Mouse (Mus musculus) MEL (cell line): ENCODE results near the gene Vcan. TPM values are rescaled to one million over a fixed set of nuclear protein-coding genes. Genes with fewer than 3 reads are reported as not detected.

Source experiments
- DNase-seq: peaks from one replicate; pipeline ENCODE4 v3.0.0; 2011; ENCODE audit warnings: low read depth, low spot score
- H3K27ac ChIP-seq: 2 replicates; pipeline ENCODE4 v1.5.1; 2012; ENCODE audit warnings: low read depth, mild to moderate bottlenecking, control low read depth, low read length, moderate library complexity; ENCODE audit not compliant: control insufficient read depth
- H3K27me3 ChIP-seq, 2 experiments: fragments of 150-350 bp in 1 of 2; sonication (generic) in 1 of 2; 2 replicates each; pipeline ENCODE4 v1.6.1; 2012; ENCODE audit warnings: low read length in 2 of 2, mild to moderate bottlenecking in 2 of 2, improper control_type of control experiment in 1 of 2, moderate library complexity in 1 of 2; ENCODE audit not compliant: insufficient read depth in 2 of 2, control insufficient read depth in 1 of 2
- H3K36me3 ChIP-seq, 2 experiments: 2 replicates each; pipeline ENCODE4 v1.6.1; 2012 to 2014; ENCODE audit warnings: low read length in 2 of 2, improper control_type of control experiment in 1 of 2, inconsistent platforms in 1 of 2, mild to moderate bottlenecking in 1 of 2; ENCODE audit not compliant: insufficient read depth in 2 of 2, control insufficient read depth in 1 of 2
- H3K4me1 ChIP-seq, 2 experiments: fragments of 150-350 bp in 1 of 2; sonication (generic) in 1 of 2; 2 replicates each; pipeline ENCODE4 v1.6.1; 2012; ENCODE audit warnings: low read length in 2 of 2, improper control_type of control experiment in 1 of 2, mild to moderate bottlenecking in 1 of 2; ENCODE audit not compliant: insufficient read depth in 2 of 2, control insufficient read depth in 1 of 2
- H3K4me3 ChIP-seq, 2 experiments: fragments of 150-350 bp in 1 of 2; sonication (generic) in 1 of 2; 2 replicates each; pipeline ENCODE4 v1.5.1; 2012; ENCODE audit warnings: low read depth in 2 of 2, low read length in 2 of 2, mild to moderate bottlenecking in 2 of 2, moderate library complexity in 2 of 2, control low read depth in 1 of 2, improper control_type of control experiment in 1 of 2; ENCODE audit not compliant: control insufficient read depth in 1 of 2, insufficient read depth in 1 of 2
- H3K79me2 ChIP-seq: 2 replicates; pipeline ENCODE4 v1.6.1; 2012; ENCODE audit warnings: mild to moderate bottlenecking, low read length, moderate library complexity; ENCODE audit not compliant: control insufficient read depth, poor library complexity, insufficient read depth
- H3K9ac ChIP-seq: 2 replicates; pipeline ENCODE4 v1.6.1; 2012; ENCODE audit warnings: low read depth, mild to moderate bottlenecking, control low read depth, low read length, moderate library complexity; ENCODE audit not compliant: control insufficient read depth, poor library complexity, severe bottlenecking
- H3K9me3 ChIP-seq: fragments of 150-350 bp; sonication (generic); replicated peaks from 2 replicates; pipeline ENCODE4 v1.6.1; 2012; ENCODE audit warnings: mild to moderate bottlenecking, low read length, improper control_type of control experiment, moderate library complexity; ENCODE audit not compliant: insufficient read depth
- BHLHE40 ChIP-seq: IDR thresholded peaks from 2 replicates; pipeline ENCODE4 v1.6.1; 2012; ENCODE audit warnings: low read depth, mild to moderate bottlenecking, inconsistent platforms, low read length, improper control_type of control experiment, borderline replicate concordance
- CHD1 ChIP-seq: IDR thresholded peaks from 2 replicates; pipeline ENCODE4 v1.6.1; 2012; ENCODE audit warnings: low read depth, mild to moderate bottlenecking, inconsistent platforms, low read length, improper control_type of control experiment
- CTCF ChIP-seq, 3 experiments: IDR thresholded peaks in 2 of 3; conservative IDR thresholded peaks in 1 of 3; 2 replicates each; pipeline ENCODE4 v1.5.1; 2011 to 2012; ENCODE audit warnings: low read length in 3 of 3, low read depth in 2 of 3, mild to moderate bottlenecking in 2 of 3, improper control_type of control experiment in 1 of 3, inconsistent platforms in 1 of 3, mixed read lengths in 1 of 3, moderate library complexity in 1 of 3; ENCODE audit not compliant: control insufficient read depth in 1 of 3, insufficient read depth in 1 of 3, poor library complexity in 1 of 3, severe bottlenecking in 1 of 3
- GABPA ChIP-seq: IDR thresholded peaks from 2 replicates; pipeline ENCODE4 v1.6.1; 2012; ENCODE audit warnings: low read depth, mild to moderate bottlenecking, inconsistent platforms, low read length, improper control_type of control experiment, moderate library complexity
- GATA1 ChIP-seq: IDR thresholded peaks from 2 replicates; pipeline ENCODE4 v1.6.1; 2011; ENCODE audit warnings: low read depth, low read length, improper control_type of control experiment
- JUND ChIP-seq: IDR thresholded peaks from 2 replicates; pipeline ENCODE4 v1.6.1; 2011; ENCODE audit warnings: low read depth, mild to moderate bottlenecking, improper control_type of control experiment, low read length
- KAT2A ChIP-seq: conservative IDR thresholded peaks from 2 replicates; pipeline ENCODE4 v1.6.1; 2012; ENCODE audit warnings: low read depth, low read length, improper control_type of control experiment, inconsistent platforms
- MAFK ChIP-seq: IDR thresholded peaks from 2 replicates; pipeline ENCODE4 v1.6.1; 2011; ENCODE audit warnings: low read depth, mild to moderate bottlenecking, low read length, improper control_type of control experiment, borderline replicate concordance
- MAX ChIP-seq: IDR thresholded peaks from 2 replicates; pipeline ENCODE4 v1.6.1; 2011; ENCODE audit warnings: low read length, improper control_type of control experiment
- MAZ ChIP-seq: IDR thresholded peaks from 2 replicates; pipeline ENCODE4 v1.6.1; 2012; ENCODE audit warnings: low read depth, mild to moderate bottlenecking, inconsistent platforms, low read length, improper control_type of control experiment
- MEF2A ChIP-seq: IDR thresholded peaks from 2 replicates; pipeline ENCODE4 v1.6.1; 2014; ENCODE audit warnings: low read depth, mild to moderate bottlenecking, inconsistent platforms, low read length, improper control_type of control experiment; ENCODE audit not compliant: poor library complexity, insufficient replicate concordance, severe bottlenecking; ENCODE audit errors: extremely low read depth
- MXI1 ChIP-seq: IDR thresholded peaks from 2 replicates; pipeline ENCODE4 v1.6.1; 2011; ENCODE audit warnings: mild to moderate bottlenecking, low read depth, low read length, improper control_type of control experiment
- MYC ChIP-seq: IDR thresholded peaks from 2 replicates; pipeline ENCODE4 v1.6.1; 2011; ENCODE audit warnings: low read depth, mild to moderate bottlenecking, low read length, improper control_type of control experiment, moderate library complexity
- RAD21 ChIP-seq: IDR thresholded peaks from 2 replicates; pipeline ENCODE4 v1.6.1; 2011; ENCODE audit warnings: mild to moderate bottlenecking, low read depth, low read length, improper control_type of control experiment
- RCOR1 ChIP-seq: IDR thresholded peaks from 2 replicates; pipeline ENCODE4 v1.6.1; 2012; ENCODE audit warnings: low read depth, mild to moderate bottlenecking, inconsistent platforms, low read length, improper control_type of control experiment
- SIN3A ChIP-seq: IDR thresholded peaks from 2 replicates; pipeline ENCODE4 v1.6.1; 2012; ENCODE audit warnings: low read length, improper control_type of control experiment, inconsistent platforms
- SMC3 ChIP-seq: IDR thresholded peaks from 2 replicates; pipeline ENCODE4 v1.6.1; 2011; ENCODE audit warnings: low read depth, low read length, improper control_type of control experiment
- TAL1 ChIP-seq: IDR thresholded peaks from 2 replicates; pipeline ENCODE4 v1.6.1; 2012; ENCODE audit warnings: mild to moderate bottlenecking, inconsistent platforms, low read length, moderate library complexity, mixed read lengths
- TBP ChIP-seq: IDR thresholded peaks from 2 replicates; pipeline ENCODE4 v1.8.0; 2011; ENCODE audit warnings: low read depth, low read length, improper control_type of control experiment
- TCF12 ChIP-seq: IDR thresholded peaks from 2 replicates; pipeline ENCODE4 v1.6.1; 2014; ENCODE audit warnings: low read depth, mild to moderate bottlenecking, inconsistent platforms, low read length, improper control_type of control experiment, moderate library complexity
- UBTF ChIP-seq: IDR thresholded peaks from 2 replicates; pipeline ENCODE4 v1.6.1; 2012; ENCODE audit warnings: low read depth, mild to moderate bottlenecking, inconsistent platforms, low read length, improper control_type of control experiment, moderate library complexity, borderline replicate concordance; ENCODE audit not compliant: insufficient read depth
- USF1 ChIP-seq: IDR thresholded peaks from 2 replicates; pipeline ENCODE4 v1.6.1; 2014; ENCODE audit warnings: low read depth, mild to moderate bottlenecking, inconsistent platforms, low read length, improper control_type of control experiment, moderate library complexity
- ZC3H11A ChIP-seq: IDR thresholded peaks from 2 replicates; pipeline ENCODE4 v1.6.1; 2012; ENCODE audit warnings: low read depth, mild to moderate bottlenecking, inconsistent platforms, low read length, improper control_type of control experiment
- ZKSCAN1 ChIP-seq: IDR thresholded peaks from 2 replicates; pipeline ENCODE4 v1.6.1; 2012; ENCODE audit warnings: low read depth, mild to moderate bottlenecking, inconsistent platforms, low read length, improper control_type of control experiment, moderate library complexity
- ZNF384 ChIP-seq: IDR thresholded peaks from 2 replicates; pipeline ENCODE4 v1.6.1; 2012; ENCODE audit warnings: low read depth, mild to moderate bottlenecking, inconsistent platforms, low read length, improper control_type of control experiment
- polyA plus RNA-seq, 2 experiments: library from polyadenylated mRNA; stranded (reverse) in 1 of 2; unstranded in 1 of 2; fragments of >175 nt in 1 of 2; fragments of >200 nt in 1 of 2; gene quantifications; 2 replicates each; pipeline versions ENCODE4 v1.2.1 to v1.2.4; 2012; ENCODE audit warnings: low replicate concordance in 2 of 2, low read depth in 1 of 2; ENCODE audit not compliant: insufficient read length in 2 of 2, insufficient read depth in 1 of 2, missing spikeins in 1 of 2
- total RNA-seq: library from RNA; depleted of rRNA; stranded (reverse); fragments of 300-350 nt; gene quantifications from 2 replicates; pipeline ENCODE4 v1.2.3, GENCODE M21; 2012

Gene Vcan
- total and polyA plus RNA-seq, 3 experiments, result 0.10 TPM; not detected in 2

DNA sequence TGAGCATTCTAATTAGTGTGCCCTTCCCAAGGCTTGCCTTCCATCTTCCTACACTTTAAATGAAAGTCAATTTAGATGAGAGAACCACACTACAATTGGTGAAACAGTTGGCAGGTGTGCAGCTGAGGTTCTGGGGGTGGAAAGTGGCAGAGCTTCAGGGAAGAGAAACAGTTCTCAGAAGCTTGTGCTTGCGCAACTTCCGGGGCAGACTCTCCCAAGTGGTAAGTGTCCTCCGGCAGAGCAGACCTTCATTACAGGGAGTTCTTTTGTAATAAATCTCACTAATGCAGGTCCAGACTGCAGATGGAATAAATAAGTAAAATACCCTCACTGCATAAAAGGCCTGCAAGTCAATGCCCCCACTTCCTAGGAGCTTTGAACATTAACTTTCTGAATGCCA, 23.7 kb upstream of the Vcan start:
- H3K36me3 ChIP-seq, result no peaks in the 10 kb centered on the region
- no peak overlapping the region for H3K9ac ChIP-seq
- H3K4me3 ChIP-seq, result no peak overlapping the region
- H3K27me3 ChIP-seq, result no peaks in the 10 kb centered on the region
- H3K79me2 ChIP-seq, result no peaks in the 10 kb centered on the region
- H3K4me1 ChIP-seq, result no peaks in the 10 kb centered on the region
- no peaks in the 10 kb centered on the region for H3K9me3 ChIP-seq
- DNase-seq, result no peak
- no peak overlapping the region for H3K27ac ChIP-seq
- TF ChIP-seq GABPA (no peak), SMC3 (no peak), RAD21 (no peak), GATA1 (no peak), ZNF384 (no peak), BHLHE40 (no peak), MEF2A (no peak), JUND (no peak), KAT2A (no peak), USF1 (no peak), UBTF (no peak), CTCF (IDR thresholded peaks at IDR 0.05 in 2 of 3, conservative IDR thresholded peaks at IDR 0.05 in 1 of 3; ENCODE audit: control insufficient read depth in 1 of 3, insufficient read depth in 1 of 3, low read depth in 2 of 3, low read length in 3 of 3, poor library complexity in 1 of 3, severe bottlenecking in 1 of 3) (no peak), ZKSCAN1 (no peak), MXI1 (no peak), RCOR1 (no peak), CHD1 (no peak), ZC3H11A (no peak), TBP (no peak)

DNA sequence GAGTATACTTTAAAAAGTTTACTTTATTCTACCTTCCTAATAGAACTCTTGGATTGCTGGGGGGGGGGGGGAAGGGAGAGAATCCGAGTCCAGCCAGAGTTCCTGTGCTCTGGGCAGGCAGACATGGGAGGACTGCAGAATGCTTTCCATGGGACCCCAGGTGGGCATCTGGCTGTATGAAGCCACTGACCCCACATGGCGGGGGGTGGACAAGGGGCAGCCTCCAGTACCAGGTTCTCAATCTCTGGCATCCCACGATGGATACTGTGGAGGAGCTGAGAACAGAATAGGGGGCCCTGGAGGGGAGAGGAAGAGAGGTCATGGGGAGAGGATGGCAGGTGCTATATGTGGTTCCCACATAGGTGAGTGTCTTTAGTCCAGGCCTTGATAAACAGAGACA, 20.0 kb upstream of the Vcan start:
- no peaks in the 10 kb centered on the region for H3K4me1 ChIP-seq
- no peak overlapping the region for H3K4me3 ChIP-seq
- TF ChIP-seq BHLHE40 (no peak), MAZ (no peak), TCF12 (no peak), SIN3A (no peak), MXI1 (no peak), MAFK (no peak), MYC (no peak), RAD21 (no peak), RCOR1 (no peak), TBP (no peak), MAX (no peak), TAL1 (no peak)
- H3K36me3 ChIP-seq, result no peaks in the 10 kb centered on the region
- H3K27ac ChIP-seq, result no peak overlapping the region
- H3K9me3 ChIP-seq, result no peaks in the 10 kb centered on the region
- no peaks in the 10 kb centered on the region for H3K27me3 ChIP-seq
- H3K9ac ChIP-seq, result no peak overlapping the region
- no peak for DNase-seq
- H3K79me2 ChIP-seq, result no peaks in the 10 kb centered on the region
